In the genomic region with DNA sequence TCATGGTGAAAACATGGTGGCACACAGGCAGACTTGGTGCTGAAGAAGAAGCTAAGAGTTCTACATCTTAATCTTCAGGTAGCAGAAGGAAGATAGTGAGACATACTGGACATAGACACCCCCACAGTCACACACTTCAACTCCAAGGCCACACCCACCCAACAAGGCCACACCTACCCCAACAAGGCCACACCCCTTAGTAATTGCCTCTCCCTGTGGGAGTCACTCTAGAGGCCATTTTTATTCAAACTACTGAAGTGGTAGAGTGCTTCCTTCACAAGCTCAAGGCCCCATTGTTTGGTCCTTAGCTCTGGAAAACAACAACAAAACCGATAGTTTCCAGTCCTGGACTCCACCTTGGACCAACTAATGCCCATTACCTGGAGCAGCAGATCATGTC, we compare ENCODE assay signal across 21 mouse cellular contexts. TPM values are rescaled to one million over a fixed set of nuclear protein-coding genes. Genes with fewer than 3 reads are reported as not detected.
DNase-seq lines count a peak whose midpoint lies in the region; ATAC-seq lines count a peak whose summit lies in the region.
"Had no signal": no experiment of that assay in that cellular context is flagged by ENCODE, and none has a peak within 500 bp of the region (broad histone marks: within the 10 kb centered on the region; RNA-seq: fewer than 3 reads in every experiment).

No protein-coding gene starts in this region.

- peaks cover 14% of the 10 kb centered on the region; the same call in 1 of the 2 replicates for H3K27me3 ChIP-seq in liver, embryonic 12.5 days (replicated peaks)
- 0 out of 2 replicates have a peak, but pooled peaks cover 3% of the 10 kb centered on the region for H3K27me3 ChIP-seq in liver, embryonic 11.5 days (replicated peaks; ENCODE audit: control insufficient read depth, insufficient read depth, low read length)
- H3K27me3 ChIP-seq: embryonic facial prominence, embryonic 12.5 days; forebrain, embryonic 13.5 days; forebrain, embryonic 15.5 days; Patski had no signal

- no peak overlapping the region for H3K9ac ChIP-seq in liver, embryonic 12.5 days
- H3K9ac ChIP-seq in liver, embryonic 11.5 days (ENCODE audit: low read depth, low read length), result no peak overlapping the region
- H3K9ac ChIP-seq: embryonic facial prominence, embryonic 12.5 days; forebrain, embryonic 13.5 days; forebrain, embryonic 15.5 days; forebrain, postnatal 0 days had no signal

- no peak for DNase-seq in liver, embryonic 11.5 days (ENCODE audit: low spot score)
- DNase-seq in ES-CJ7 (ENCODE audit: low read depth, low spot score) (peak; percentile 27), R1 (ENCODE audit: low read depth, low spot score) (peak; percentile 53)
- DNase-seq in ovary, adult 18-20 months (ENCODE audit: low spot score), result no peak
- no peak for DNase-seq in thymus, adult 18-20 months
- DNase-seq: adrenal gland, adult 8-10 months; adrenal gland, postnatal 14 days; adrenal gland, postnatal 36 days; B cell, adult 2 months; cerebellum, adult 2 months; cerebellum, adult 9-10 months; cerebellum, postnatal 10 days; forebrain, postnatal 0 days had no signal

- no peaks in the 10 kb centered on the region for H3K9me3 ChIP-seq in liver, embryonic 12.5 days (replicated peaks)
- H3K9me3 ChIP-seq in liver, embryonic 11.5 days (ENCODE audit: control insufficient read depth, low read length), result no peaks in the 10 kb centered on the region
- H3K9me3 ChIP-seq: embryonic facial prominence, embryonic 10.5 days; embryonic facial prominence, embryonic 12.5 days; forebrain, embryonic 13.5 days; forebrain, embryonic 15.5 days had no signal

- no peak overlapping the region for H3K4me2 ChIP-seq in liver, embryonic 12.5 days
- no peak overlapping the region for H3K4me2 ChIP-seq in liver, embryonic 11.5 days
- H3K4me2 ChIP-seq: embryonic facial prominence, embryonic 12.5 days; forebrain, embryonic 13.5 days; forebrain, embryonic 15.5 days had no signal

- H3K4me3 ChIP-seq in liver, embryonic 12.5 days, result no peak overlapping the region
- no peak overlapping the region for H3K4me3 ChIP-seq in liver, embryonic 11.5 days (ENCODE audit: low read depth, low read length)
- H3K4me3 ChIP-seq: embryonic facial prominence, embryonic 10.5 days; embryonic facial prominence, embryonic 12.5 days; forebrain, embryonic 13.5 days; forebrain, embryonic 15.5 days had no signal

- no peak for ATAC-seq in liver, embryonic 12.5 days
- ATAC-seq in liver, embryonic 11.5 days (replicated peaks; ENCODE audit: low FRiP score), result no peak
- ATAC-seq: activated CD4-positive, CD25-positive, alpha-beta regulatory T cell, adult 4 months; CD4-positive, CD25-positive, alpha-beta regulatory T cell, adult 4 months; forebrain, embryonic 13.5 days; forebrain, embryonic 15.5 days; forebrain, postnatal 0 days; Patski had no signal

- H3K4me1 ChIP-seq in liver, embryonic 12.5 days, result no peaks in the 10 kb centered on the region; the same call in 1 of the 2 replicates
- H3K4me1 ChIP-seq in liver, embryonic 11.5 days (replicated peaks; ENCODE audit: control insufficient read depth, insufficient read depth, low read length), result no peaks in the 10 kb centered on the region

- WGBS in liver, embryonic 12.5 days (ENCODE audit: insufficient replicate concordance), result 55% methylated on average over 1 of the region's 1 CpGs
- 68% methylated on average over 1 of the region's 1 CpGs for WGBS in liver, embryonic 11.5 days

- 0 out of 2 replicates have a peak overlapping the region, but pooled peaks have one; percentile 4 for H3K27ac ChIP-seq in liver, embryonic 12.5 days
- no peak overlapping the region for H3K27ac ChIP-seq in liver, embryonic 11.5 days (ENCODE audit: low read depth, low read length)
- H3K27ac ChIP-seq: embryonic facial prominence, embryonic 10.5 days; embryonic facial prominence, embryonic 12.5 days had no signal

- H3K36me3 ChIP-seq in liver, embryonic 12.5 days, result no peaks in the 10 kb centered on the region
- H3K36me3 ChIP-seq in liver, embryonic 11.5 days (ENCODE audit: control insufficient read depth, insufficient read depth, low read length), result no peaks in the 10 kb centered on the region
- H3K36me3 ChIP-seq: embryonic facial prominence, embryonic 10.5 days; embryonic facial prominence, embryonic 12.5 days had no signal

RNA-seq across cellular contexts. Expression of a gene that starts 31.2 kb away (rescaled TPM):
- polyA plus RNA-seq in liver, embryonic 12.5 days (2016; fragmentation: Nextera tagmentation; extraction: Ambion mirVana), result not detected in 2 replicates
- 0.27 TPM in 1 of 2 replicates, not detected in the other for polyA plus RNA-seq in liver, embryonic 11.5 days (2014; fragmentation: Nextera tagmentation; extraction: Ambion mirVana)
- polyA plus RNA-seq: activated CD4-positive, CD25-positive, alpha-beta regulatory T cell, adult 4 months; CD4-positive, CD25-positive, alpha-beta regulatory T cell, adult 4 months had no signal

RNA-seq across cellular contexts. Expression of a gene that starts 32.1 kb away (rescaled TPM):
- polyA plus RNA-seq in liver, embryonic 12.5 days (2016; fragmentation: Nextera tagmentation; extraction: Ambion mirVana), result 1.8 and 2.5 TPM in 2 replicates
- polyA plus RNA-seq in liver, embryonic 11.5 days (2014; fragmentation: Nextera tagmentation; extraction: Ambion mirVana), result 2.1 TPM in 2 replicates
- polyA plus RNA-seq: activated CD4-positive, CD25-positive, alpha-beta regulatory T cell, adult 4 months had no signal

RNA-seq across cellular contexts. Expression of a gene that starts 44.8 kb away (rescaled TPM):
- polyA plus RNA-seq in liver, embryonic 12.5 days (2016; fragmentation: Nextera tagmentation; extraction: Ambion mirVana), result 26.0 and 26.1 TPM in 2 replicates
- polyA plus RNA-seq in liver, embryonic 11.5 days (2014; fragmentation: Nextera tagmentation; extraction: Ambion mirVana), result 27.4 and 30.1 TPM in 2 replicates

Comparison
In these comparisons a context has a peak if more than half of its experiments do, and no peak if none do; other contexts are left out.
1. DNase-seq: peak in ES-CJ7 (single experiment) and R1 (single experiment); none in liver, embryonic 11.5 days (single experiment), ovary, adult 18-20 months (single experiment) and thymus, adult 18-20 months (0 of 2).